Mouse (Mus musculus): Measurements from ENCODE around the gene Scn5a. TPM values are rescaled to one million over a fixed set of nuclear protein-coding genes. Genes with fewer than 3 reads are reported as not detected.

Scn5a gene
- polyA plus RNA-seq, 1 experiment from 2014 or later: 1.5 TPM

- no peak overlapping the region for H3K4me3 ChIP-seq
- H3K27me3 ChIP-seq (replicated peaks; ENCODE audit: low read depth, poor library complexity, severe bottlenecking): peaks cover 40% of the 10 kb centered on the region
- no peak overlapping the region for H3K27ac ChIP-seq (replicated peaks)
- no peak for DNase-seq (ENCODE audit: low spot score)
- 51% methylated on average over 23 of the region's 23 CpGs for WGBS
- no peaks in the 10 kb centered on the region for H3K9me3 ChIP-seq
- H3K36me3 ChIP-seq (replicated peaks): no peaks in the 10 kb centered on the region
- H3K4me1 ChIP-seq: peaks cover 11% of the 10 kb centered on the region
Observed at GRCm38 (mm10) chr9:119519116-119519515, 59.7 kb downstream of the Scn5a start.

- H3K27me3 ChIP-seq (replicated peaks; ENCODE audit: low read depth, poor library complexity, severe bottlenecking): peaks cover 40% of the 10 kb centered on the region
- no peaks in the 10 kb centered on the region for H3K36me3 ChIP-seq (replicated peaks)
- H3K4me1 ChIP-seq: peaks cover 11% of the 10 kb centered on the region
- WGBS: 72% methylated on average over 8 of the region's 8 CpGs
- H3K27ac ChIP-seq (replicated peaks): no peak overlapping the region
- no peak for DNase-seq (ENCODE audit: low spot score)
- H3K9me3 ChIP-seq: no peaks in the 10 kb centered on the region
- H3K4me3 ChIP-seq: no peak overlapping the region
Observed at GRCm38 (mm10) chr9:119518177-119518576, 60.6 kb downstream of the Scn5a start.

- peaks cover 40% of the 10 kb centered on the region for H3K27me3 ChIP-seq (replicated peaks; ENCODE audit: low read depth, poor library complexity, severe bottlenecking)
- no peak overlapping the region for H3K27ac ChIP-seq (replicated peaks)
- DNase-seq (ENCODE audit: low spot score): no peak
- peaks cover 11% of the 10 kb centered on the region for H3K4me1 ChIP-seq
- H3K36me3 ChIP-seq (replicated peaks): no peaks in the 10 kb centered on the region
- 33% methylated on average over 20 of the region's 20 CpGs for WGBS
- no peak overlapping the region for H3K4me3 ChIP-seq
- H3K9me3 ChIP-seq: no peaks in the 10 kb centered on the region
Observed at GRCm38 (mm10) chr9:119517467-119517866, 61.3 kb downstream of the Scn5a start.

- 81% methylated on average over 5 of the region's 5 CpGs for WGBS
- Histone ChIP-seq H3K4me3 (no peak overlapping the region), H3K27me3 (replicated peaks; ENCODE audit: low read depth, poor library complexity, severe bottlenecking) (peaks cover 40% of the 10 kb centered on the region), H3K36me3 (replicated peaks) (no peaks in the 10 kb centered on the region), H3K9me3 (no peaks in the 10 kb centered on the region), H3K27ac (replicated peaks) (no peak overlapping the region), H3K4me1 (peaks cover 11% of the 10 kb centered on the region)
- DNase-seq (ENCODE audit: low spot score): no peak
Observed at GRCm38 (mm10) chr9:119516815-119517214, 62.0 kb downstream of the Scn5a start.

GRCm38 (mm10) chr9:119515454-119515853, 63.4 kb downstream of the Scn5a start:
- Histone ChIP-seq H3K4me3 (no peak overlapping the region), H3K36me3 (replicated peaks) (no peaks in the 10 kb centered on the region), H3K4me1 (peaks cover 11% of the 10 kb centered on the region), H3K27ac (replicated peaks) (no peak overlapping the region), H3K9me3 (no peaks in the 10 kb centered on the region), H3K27me3 (replicated peaks; ENCODE audit: low read depth, poor library complexity, severe bottlenecking) (peaks cover 40% of the 10 kb centered on the region)
- no peak for DNase-seq (ENCODE audit: low spot score)
- 89% methylated on average over 9 of the region's 9 CpGs for WGBS

GRCm38 (mm10) chr9:119514986-119515385, 63.8 kb downstream of the Scn5a start:
- H3K9me3 ChIP-seq: no peaks in the 10 kb centered on the region
- WGBS: 86% methylated on average over 8 of the region's 8 CpGs
- peaks cover 40% of the 10 kb centered on the region for H3K27me3 ChIP-seq (replicated peaks; ENCODE audit: low read depth, poor library complexity, severe bottlenecking)
- H3K27ac ChIP-seq (replicated peaks): no peak overlapping the region
- peaks cover 11% of the 10 kb centered on the region for H3K4me1 ChIP-seq
- no peak overlapping the region for H3K4me3 ChIP-seq
- DNase-seq (ENCODE audit: low spot score): no peak
- no peaks in the 10 kb centered on the region for H3K36me3 ChIP-seq (replicated peaks)

GRCm38 (mm10) chr9:119513816-119514215, 65.0 kb downstream of the Scn5a start:
- H3K36me3 ChIP-seq (replicated peaks): no peaks in the 10 kb centered on the region
- H3K9me3 ChIP-seq: no peaks in the 10 kb centered on the region
- H3K4me3 ChIP-seq: no peak overlapping the region
- H3K27ac ChIP-seq (replicated peaks): no peak overlapping the region
- H3K4me1 ChIP-seq: peaks cover 4% of the 10 kb centered on the region
- H3K27me3 ChIP-seq (replicated peaks; ENCODE audit: low read depth, poor library complexity, severe bottlenecking): peaks cover 33% of the 10 kb centered on the region
- 81% methylated on average over 8 of the region's 8 CpGs for WGBS
- DNase-seq (ENCODE audit: low spot score): no peak

- no peak for DNase-seq (ENCODE audit: low spot score)
- Histone ChIP-seq H3K4me3 (no peak overlapping the region), H3K27ac (replicated peaks) (no peak overlapping the region), H3K27me3 (replicated peaks; ENCODE audit: low read depth, poor library complexity, severe bottlenecking) (peaks cover 24% of the 10 kb centered on the region), H3K4me1 (peaks cover 4% of the 10 kb centered on the region; the same call in 1 of the 2 replicates), H3K9me3 (no peaks in the 10 kb centered on the region), H3K36me3 (replicated peaks) (no peaks in the 10 kb centered on the region)
- 82% methylated on average over 9 of the region's 9 CpGs for WGBS
Observed at GRCm38 (mm10) chr9:119512993-119513392, 65.8 kb downstream of the Scn5a start.

- H3K4me3 ChIP-seq: no peak overlapping the region
- H3K4me1 ChIP-seq: no peaks in the 10 kb centered on the region
- peaks cover 6% of the 10 kb centered on the region for H3K9me3 ChIP-seq
- H3K27ac ChIP-seq (replicated peaks): no peak overlapping the region
- no peak for DNase-seq (ENCODE audit: low spot score)
- no peaks in the 10 kb centered on the region for H3K36me3 ChIP-seq (replicated peaks)
- peaks cover 3% of the 10 kb centered on the region for H3K27me3 ChIP-seq (replicated peaks; ENCODE audit: low read depth, poor library complexity, severe bottlenecking)
- WGBS: 75% methylated on average over 6 of the region's 6 CpGs
Observed at GRCm38 (mm10) chr9:119510902-119511301, 67.9 kb downstream of the Scn5a start.

- 66% methylated on average over 11 of the region's 11 CpGs for WGBS
Observed at GRCm38 (mm10) chr9:119504981-119505658, 73.7 kb downstream of the Scn5a start.

GRCm38 (mm10) chr9:119503613-119504012, 75.2 kb downstream of the Scn5a start:
- 0 out of 2 replicates have a peak, but pooled peaks cover 3% of the 10 kb centered on the region for H3K4me1 ChIP-seq
- H3K36me3 ChIP-seq (replicated peaks): no peaks in the 10 kb centered on the region
- H3K9me3 ChIP-seq: peaks cover 6% of the 10 kb centered on the region
- H3K27me3 ChIP-seq (replicated peaks; ENCODE audit: low read depth, poor library complexity, severe bottlenecking): no peaks in the 10 kb centered on the region
- DNase-seq (ENCODE audit: low spot score): no peak
- no peak overlapping the region for H3K4me3 ChIP-seq
- WGBS: 93% methylated on average over 9 of the region's 9 CpGs
- H3K27ac ChIP-seq (replicated peaks): no peak overlapping the region

More at GRCm38 (mm10) chr9:119504981-119505658, 73.7 kb downstream of the Scn5a start:
- H3K4me3 ChIP-seq: no peak overlapping the region
- H3K4me1 ChIP-seq: no peaks in the 10 kb centered on the region
- H3K9me3 ChIP-seq: peaks cover 6% of the 10 kb centered on the region
- H3K36me3 ChIP-seq (replicated peaks): no peaks in the 10 kb centered on the region
- no peak overlapping the region for H3K27ac ChIP-seq (replicated peaks)
- DNase-seq (ENCODE audit: low spot score): no peak
- H3K27me3 ChIP-seq (replicated peaks; ENCODE audit: low read depth, poor library complexity, severe bottlenecking): no peaks in the 10 kb centered on the region

- WGBS: 80% methylated on average over 7 of the region's 7 CpGs
- DNase-seq (ENCODE audit: low spot score): no peak
- Histone ChIP-seq H3K27me3 (replicated peaks; ENCODE audit: low read depth, poor library complexity, severe bottlenecking) (no peaks in the 10 kb centered on the region), H3K36me3 (replicated peaks) (no peaks in the 10 kb centered on the region), H3K4me3 (no peak overlapping the region), H3K27ac (replicated peaks) (no peak overlapping the region), H3K4me1 (0 out of 2 replicates have a peak, but pooled peaks cover 4% of the 10 kb centered on the region), H3K9me3 (no peaks in the 10 kb centered on the region)
Observed at GRCm38 (mm10) chr9:119498885-119499284, 79.9 kb downstream of the Scn5a start.

GRCm38 (mm10) chr9:119498247-119498607, 80.6 kb downstream of the Scn5a start:
- H3K4me1 ChIP-seq: 0 out of 2 replicates have a peak, but pooled peaks cover 4% of the 10 kb centered on the region
- 85% methylated on average over 9 of the region's 9 CpGs for WGBS
- H3K27me3 ChIP-seq (replicated peaks; ENCODE audit: low read depth, poor library complexity, severe bottlenecking): no peaks in the 10 kb centered on the region
- DNase-seq (ENCODE audit: low spot score): no peak
- H3K27ac ChIP-seq (replicated peaks): no peak overlapping the region
- no peaks in the 10 kb centered on the region for H3K9me3 ChIP-seq
- H3K36me3 ChIP-seq (replicated peaks): no peaks in the 10 kb centered on the region
- H3K4me3 ChIP-seq: no peak overlapping the region
